Mouse (Mus musculus) kidney, embryonic 14.5 days (tissue): ENCODE results near the gene Anapc7. TPM values are rescaled to one million over a fixed set of nuclear protein-coding genes. Genes with fewer than 3 reads are reported as not detected.

Experiments
- ATAC-seq: fragments of 200-750 bp; cut with Nextera tagmentation; 2 replicates; pipeline ENCODE4 v1.8.0; 2017; ENCODE audit warnings: moderate number of reproducible peaks, mild to moderate bottlenecking, moderate TSS enrichment, moderate library complexity; ENCODE audit not compliant: low FRiP score, low TSS enrichment
- H3K27ac ChIP-seq: fragments of 300-500 bp; sonication (generic); 2 replicates; pipeline ENCODE4 v1.5.1; 2014; ENCODE audit warnings: low read depth, mild to moderate bottlenecking, low read length, moderate library complexity, mixed read lengths
- H3K27me3 ChIP-seq: fragments of 300-500 bp; sonication (generic); 2 replicates; pipeline ENCODE4 v1.6.1; 2014; ENCODE audit warnings: mild to moderate bottlenecking, low read length; ENCODE audit not compliant: control insufficient read depth, insufficient read depth
- H3K36me3 ChIP-seq: fragments of 300-500 bp; sonication (generic); 2 replicates; pipeline ENCODE4 v1.6.1; 2014; ENCODE audit warnings: low read length, mixed read lengths; ENCODE audit not compliant: control insufficient read depth, insufficient read depth
- H3K4me1 ChIP-seq: fragments of 300-500 bp; sonication (generic); 2 replicates; pipeline ENCODE4 v1.6.1; 2014; ENCODE audit warnings: low read length, mixed read lengths; ENCODE audit not compliant: control insufficient read depth, insufficient read depth
- H3K4me2 ChIP-seq: fragments of 300-500 bp; sonication (generic); replicated peaks from 2 replicates; pipeline ENCODE4 v1.6.1; 2014; ENCODE audit warnings: low read depth, mild to moderate bottlenecking, low read length
- H3K4me3 ChIP-seq: fragments of 300-500 bp; sonication (generic); 2 replicates; pipeline ENCODE4 v1.5.1; 2014; ENCODE audit warnings: mild to moderate bottlenecking, low read length
- H3K9ac ChIP-seq: fragments of 300-500 bp; sonication (generic); 2 replicates; pipeline ENCODE4 v1.6.1; 2014; ENCODE audit warnings: low read depth, mild to moderate bottlenecking, low read length, moderate library complexity
- H3K9me3 ChIP-seq: fragments of 300-500 bp; sonication (generic); 2 replicates; pipeline ENCODE4 v1.6.1; 2016; ENCODE audit warnings: low read length; ENCODE audit not compliant: control insufficient read depth
- WGBS: fragments of 180-500 bp; shearing (Covaris S2); extraction: QIAGEN DNeasy Blood & Tissue Kit; methylation state at CpG from one replicate; pipeline ENCODE4 v1.1.7; 2014; 5-methylcytosine and 5-hydroxymethylcytosine counted together
- polyA plus RNA-seq: library from polyadenylated mRNA; unstranded; fragments of >200 nt; fragmentation: Nextera tagmentation; extraction: Ambion mirVana; gene quantifications from 2 replicates; pipeline ENCODE4 v1.2.1, GENCODE M21; 2014

The Anapc7 gene
- polyA plus RNA-seq, 1 experiment from 2014 or later, result 29.1 TPM

DNA sequence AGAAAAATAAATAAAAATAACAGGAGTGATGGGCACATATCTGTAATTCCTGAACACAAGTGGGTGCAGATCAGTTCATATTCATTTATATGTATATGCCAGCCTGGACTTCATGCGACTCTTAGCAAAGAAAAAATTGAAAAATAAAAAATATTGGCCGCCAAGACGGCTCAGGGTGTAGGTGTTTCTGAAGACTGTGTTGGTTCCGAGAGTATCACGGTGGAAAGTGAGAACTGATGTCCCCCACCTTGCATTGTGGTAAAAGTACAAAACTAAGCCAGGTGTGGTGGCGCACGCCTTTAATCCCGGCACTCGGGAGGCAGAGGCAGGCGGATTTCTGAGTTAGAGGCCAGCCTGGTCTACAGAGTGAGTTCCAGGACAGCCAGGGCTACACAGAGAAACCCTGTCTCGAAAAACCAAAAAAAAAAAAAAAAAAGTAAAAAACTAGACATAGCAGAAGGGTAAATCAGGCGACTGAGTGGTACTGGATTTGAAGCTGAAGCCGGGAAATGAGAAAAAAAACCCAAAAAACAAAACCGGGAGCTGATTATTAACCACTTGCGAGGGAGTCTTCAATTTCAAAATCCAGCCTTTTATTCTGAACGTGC lies 30.2 kb upstream of the Anapc7 start:
- no peak overlapping the region for H3K9ac ChIP-seq
- no peaks in the 10 kb centered on the region for H3K9me3 ChIP-seq
- H3K4me3 ChIP-seq, result peak overlapping the region; percentile 88
- H3K4me2 ChIP-seq, result peak overlapping the region; percentile 79
- H3K4me1 ChIP-seq, result peaks cover 7% of the 10 kb centered on the region; the same call in 1 of the 2 replicates
- ATAC-seq, result no peak
- no peaks in the 10 kb centered on the region for H3K27me3 ChIP-seq
- 0 out of 2 replicates have a peak, but pooled peaks cover 3% of the 10 kb centered on the region for H3K36me3 ChIP-seq
- 54% methylated on average over 15 of the region's 16 CpGs for WGBS
- H3K27ac ChIP-seq, result no peak overlapping the region

- H3K27ac ChIP-seq, result peak within 1 kb of the TSS; percentile 42; the same call in 1 of the 2 replicates
- ATAC-seq, result peak; percentile 81
- no peaks in the 10 kb centered on the region for H3K27me3 ChIP-seq
- H3K9me3 ChIP-seq, result no peaks in the 10 kb centered on the region
- under 1% methylated on average over 39 of the region's 39 CpGs for WGBS
- H3K4me3 ChIP-seq, result peak within 1 kb of the TSS; percentile 88
- H3K9ac ChIP-seq, result peak within 1 kb of the TSS; percentile 89
- peaks cover 7% of the 10 kb centered on the region; the same call in 1 of the 2 replicates for H3K4me1 ChIP-seq
- H3K4me2 ChIP-seq, result peak within 1 kb of the TSS; percentile 79
- H3K36me3 ChIP-seq, result peaks cover 6% of the 10 kb centered on the region
Observed at GRCm38 (mm10) chr5:122391786-122392180, 29.7 kb upstream of the Anapc7 start, which contains the start of gene Arpc3. Gene Arpc3, plus strand, starts transcription at chr5:122391878.

DNA sequence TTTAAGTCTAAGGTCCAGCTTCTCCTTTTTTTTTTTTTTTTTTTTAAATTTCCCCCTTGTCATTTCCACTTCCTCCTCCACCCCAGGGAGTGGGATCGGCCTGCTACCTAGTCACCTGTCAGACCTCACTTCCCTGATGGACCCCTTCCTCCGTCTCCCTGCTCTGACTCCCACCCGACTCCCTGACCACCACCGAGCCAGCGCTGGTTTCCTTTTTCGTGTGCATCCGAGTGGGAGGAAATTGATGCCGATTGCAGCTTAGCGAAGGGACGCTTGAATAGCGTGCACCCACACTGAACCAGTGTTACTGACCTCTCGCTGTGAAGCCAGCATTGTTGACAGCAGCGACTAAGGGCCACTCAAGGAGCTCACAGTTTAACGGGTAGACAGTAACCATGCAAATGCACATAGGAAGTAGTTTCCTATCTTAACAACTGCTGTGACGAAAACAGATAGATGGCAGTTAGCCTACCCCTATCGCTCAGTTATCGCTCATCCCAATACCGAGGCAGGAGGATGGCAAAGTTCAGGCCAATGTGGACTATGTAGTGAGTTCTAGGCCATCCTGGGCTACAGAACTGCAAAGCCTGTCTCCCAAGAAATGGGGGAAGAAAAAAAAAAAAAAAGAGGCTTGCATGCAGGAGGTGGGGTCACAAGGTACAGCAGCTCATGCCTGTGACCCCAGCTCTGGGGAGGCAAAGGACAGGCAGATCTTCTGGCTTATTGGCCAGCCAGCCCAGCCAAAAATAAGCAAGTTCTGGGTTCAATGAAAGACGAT lies 29.1 kb upstream of the Anapc7 start:
- H3K27ac ChIP-seq, result peak overlapping the region; percentile 42; the same call in 1 of the 2 replicates
- no peaks in the 10 kb centered on the region for H3K27me3 ChIP-seq
- H3K9ac ChIP-seq, result peak overlapping the region; percentile 89
- H3K9me3 ChIP-seq, result no peaks in the 10 kb centered on the region
- ATAC-seq, result peak; percentile 80
- 14% methylated on average over 19 of the region's 19 CpGs for WGBS
- H3K4me1 ChIP-seq, result peaks cover 7% of the 10 kb centered on the region; the same call in 1 of the 2 replicates
- peak overlapping the region; percentile 79 for H3K4me2 ChIP-seq
- peak overlapping the region; percentile 88 for H3K4me3 ChIP-seq
- peaks cover 13% of the 10 kb centered on the region for H3K36me3 ChIP-seq

DNA sequence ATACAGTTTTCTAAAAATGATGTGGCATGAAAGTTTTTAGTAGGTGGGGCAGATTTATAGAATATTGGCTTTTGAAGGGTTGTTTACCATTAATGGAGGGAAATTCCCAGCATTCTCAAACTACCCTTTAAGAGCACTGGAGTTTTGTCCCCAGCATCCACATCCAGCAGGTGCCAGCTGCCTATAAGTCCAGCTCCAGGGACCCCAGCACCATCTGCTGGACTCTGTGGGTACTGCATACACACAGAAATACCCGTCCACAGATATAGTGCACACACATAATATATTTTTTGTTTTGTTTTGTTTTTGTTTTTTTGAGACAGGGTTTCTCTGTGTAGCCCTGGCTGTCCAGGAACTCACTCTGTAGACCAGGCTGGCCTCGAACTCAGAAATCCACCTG lies 27.6 kb upstream of the Anapc7 start:
- peaks cover 23% of the 10 kb centered on the region for H3K36me3 ChIP-seq
- H3K27me3 ChIP-seq, result no peaks in the 10 kb centered on the region

DNA sequence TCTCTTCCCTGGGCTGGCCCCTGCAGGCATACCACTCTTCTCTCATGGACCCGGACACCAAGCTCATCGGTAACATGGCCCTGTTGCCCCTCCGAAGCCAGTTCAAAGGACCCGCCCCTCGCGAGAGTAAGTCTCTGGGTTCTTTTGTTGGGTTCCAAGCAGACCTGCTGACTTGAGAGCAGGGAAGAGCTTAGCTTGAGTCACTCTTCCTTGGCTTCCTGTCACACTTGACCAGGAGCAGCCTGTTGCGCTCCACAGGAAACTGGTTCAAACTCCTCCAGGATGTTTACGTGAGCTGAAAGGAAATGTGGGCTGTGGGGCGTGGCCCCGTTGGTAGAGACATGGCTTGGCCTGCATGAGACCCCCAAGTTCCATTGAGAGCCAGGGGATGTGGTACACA lies 24.7 kb upstream of the Anapc7 start:
- Histone ChIP-seq H3K4me3 (no peak overlapping the region), H3K36me3 (peaks cover 35% of the 10 kb centered on the region), H3K4me2 (no peak overlapping the region), H3K9ac (no peak overlapping the region), H3K9me3 (no peaks in the 10 kb centered on the region), H3K27ac (peak overlapping the region; percentile 55; the same call in 1 of the 2 replicates), H3K27me3 (no peaks in the 10 kb centered on the region), H3K4me1 (peaks cover 7% of the 10 kb centered on the region; the same call in 1 of the 2 replicates)
- ATAC-seq, result no peak
- 86% methylated on average over 10 of the region's 10 CpGs for whole genome bisulfite sequencing

More for the DNA sequence above, 27.6 kb upstream of the Anapc7 start:
- H3K27ac ChIP-seq, result no peak overlapping the region
- H3K4me3 ChIP-seq, result no peak overlapping the region
- no peak for ATAC-seq
- 59% methylated on average over 2 of the region's 2 CpGs for WGBS
- no peaks in the 10 kb centered on the region for H3K9me3 ChIP-seq
- no peak overlapping the region for H3K9ac ChIP-seq
- H3K4me2 ChIP-seq, result no peak overlapping the region
- H3K4me1 ChIP-seq, result peaks cover 7% of the 10 kb centered on the region; the same call in 1 of the 2 replicates

GRCm38 (mm10) chr5:122397495-122397894 lies 24.0 kb upstream of the Anapc7 start:
- no peak overlapping the region; the same call in 1 of the 2 replicates for H3K27ac ChIP-seq
- no peak overlapping the region for H3K9ac ChIP-seq
- H3K4me2 ChIP-seq, result no peak overlapping the region
- WGBS, result 91% methylated on average over 8 of the region's 8 CpGs
- H3K27me3 ChIP-seq, result no peaks in the 10 kb centered on the region
- H3K36me3 ChIP-seq, result peaks cover 41% of the 10 kb centered on the region
- H3K4me3 ChIP-seq, result no peak overlapping the region
- ATAC-seq, result no peak
- H3K4me1 ChIP-seq, result peaks cover 5% of the 10 kb centered on the region; the same call in 1 of the 2 replicates
- H3K9me3 ChIP-seq, result no peaks in the 10 kb centered on the region

- H3K27me3 ChIP-seq, result no peaks in the 10 kb centered on the region
- H3K4me2 ChIP-seq, result no peak overlapping the region
- H3K9me3 ChIP-seq, result no peaks in the 10 kb centered on the region
- no peak overlapping the region for H3K4me3 ChIP-seq
- ATAC-seq, result no peak
- WGBS, result 89% methylated on average over 8 of the region's 8 CpGs
- no peak overlapping the region for H3K9ac ChIP-seq
- no peaks in the 10 kb centered on the region for H3K4me1 ChIP-seq
- H3K36me3 ChIP-seq, result peaks cover 63% of the 10 kb centered on the region
- no peak overlapping the region for H3K27ac ChIP-seq
Observed at GRCm38 (mm10) chr5:122399871-122400270, 21.6 kb upstream of the Anapc7 start.

GRCm38 (mm10) chr5:122400628-122401302 lies 20.7 kb upstream of the Anapc7 start:
- no peak overlapping the region for H3K9ac ChIP-seq
- H3K36me3 ChIP-seq, result peaks cover 70% of the 10 kb centered on the region
- no peaks in the 10 kb centered on the region for H3K4me1 ChIP-seq
- no peak overlapping the region for H3K4me3 ChIP-seq
- WGBS, result 69% methylated on average over 18 of the region's 18 CpGs
- ATAC-seq, result no peak
- no peaks in the 10 kb centered on the region for H3K27me3 ChIP-seq
- no peak overlapping the region for H3K4me2 ChIP-seq
- no peak overlapping the region for H3K27ac ChIP-seq
- no peaks in the 10 kb centered on the region for H3K9me3 ChIP-seq
